10 mouse cellular contexts compared by ENCODE assay signal in genomic region chr3:31769193-31769592, GRCm38 (mm10).
DNase-seq lines count a peak whose midpoint lies in the region; ATAC-seq and TF ChIP-seq lines count a peak whose summit lies in the region.
"Had no signal": no experiment of that assay in that cellular context is flagged by ENCODE, and none has a peak within 500 bp of the region (broad histone marks: within the 10 kb centered on the region; RNA-seq: fewer than 3 reads in every experiment).

No protein-coding gene starts in this region.

- no peak overlapping the region for H3K4me3 ChIP-seq in forebrain, postnatal 0 days (ENCODE audit: low read depth, low read length)
- no peak overlapping the region for H3K4me3 ChIP-seq in forebrain, embryonic 11.5 days (ENCODE audit: low read depth, low read length)

- intact Hi-C loops in left cerebral cortex, postnatal 25 days (cut with DNase I) = no loop called here

- no peaks in the 10 kb centered on the region for H3K36me3 ChIP-seq in forebrain, postnatal 0 days (ENCODE audit: insufficient read depth)
- H3K36me3 ChIP-seq in forebrain, embryonic 11.5 days (ENCODE audit: control insufficient read depth, insufficient read depth, low read length) = no peaks in the 10 kb centered on the region

- 93% methylated on average over 1 of the region's 1 CpGs for WGBS in forebrain, postnatal 0 days
- 93% methylated on average over 1 of the region's 1 CpGs for WGBS in forebrain, embryonic 11.5 days

- H3K4me2 ChIP-seq in forebrain, postnatal 0 days (ENCODE audit: low read depth) = no peak overlapping the region
- no peak overlapping the region for H3K4me2 ChIP-seq in forebrain, embryonic 11.5 days (ENCODE audit: low read depth, low read length, severe bottlenecking)

- H3K27ac ChIP-seq in forebrain, postnatal 0 days (ENCODE audit: low read depth, low read length) = no peak overlapping the region
- H3K27ac ChIP-seq in forebrain, embryonic 11.5 days (ENCODE audit: low read depth, low read length) = no peak overlapping the region

- TF ChIP-seq CTCF in forebrain, postnatal 0 days (IDR thresholded peaks at IDR 0.05; ENCODE audit: low read depth) = peak; percentile 62

- no peaks in the 10 kb centered on the region for H3K9me3 ChIP-seq in forebrain, postnatal 0 days (ENCODE audit: low read length)
- H3K9me3 ChIP-seq in forebrain, embryonic 11.5 days (ENCODE audit: control insufficient read depth, low read length) = no peaks in the 10 kb centered on the region

- DNase-seq in forebrain, postnatal 0 days = peak; percentile 45
- no peak for DNase-seq in forebrain, embryonic 11.5 days (ENCODE audit: low spot score)
- DNase-seq in left cerebral cortex, postnatal 25 days (ENCODE audit: low spot score in 2 of 2) = peak; percentile 20 to 60
- DNase-seq in left cerebral cortex, adult 11 months (ENCODE audit: low spot score) = no peak
- DNase-seq in NIH3T3 (ENCODE audit: low read depth) = peak; percentile 68
- peak; percentile 37 for DNase-seq in mesoderm, embryonic 11.5 days (ENCODE audit: low read depth, low spot score)
- DNase-seq in ovary, postnatal 10 days (ENCODE audit: low spot score) = no peak
- no peak for DNase-seq in urinary bladder, postnatal 25 days (ENCODE audit: low spot score)
- DNase-seq: heart, adult 11 months; right cerebral cortex, postnatal 25 days had no signal

- H3K27me3 ChIP-seq in forebrain, postnatal 0 days (ENCODE audit: insufficient read depth, low read length) = no peaks in the 10 kb centered on the region
- H3K27me3 ChIP-seq in forebrain, embryonic 11.5 days (ENCODE audit: control insufficient read depth, insufficient read depth, low read length) = no peaks in the 10 kb centered on the region

- no peak overlapping the region for H3K9ac ChIP-seq in forebrain, postnatal 0 days
- H3K9ac ChIP-seq in forebrain, embryonic 11.5 days (ENCODE audit: low read length) = no peak overlapping the region

- no peaks in the 10 kb centered on the region for H3K4me1 ChIP-seq in forebrain, postnatal 0 days (ENCODE audit: insufficient read depth)
- H3K4me1 ChIP-seq in forebrain, embryonic 11.5 days (replicated peaks; ENCODE audit: control insufficient read depth, insufficient read depth, low read length) = no peaks in the 10 kb centered on the region

- ATAC-seq in forebrain, postnatal 0 days = peak; percentile 78; the same call in 1 of the 2 replicates
- no peak for ATAC-seq in forebrain, embryonic 11.5 days (replicated peaks; ENCODE audit: low FRiP score)

Comparison
In these comparisons a context has a peak if more than half of its experiments do, and no peak if none do; other contexts are left out.
1. DNase-seq: peak in forebrain, postnatal 0 days (single experiment), left cerebral cortex, postnatal 25 days (2 of 2), NIH3T3 (single experiment) and mesoderm, embryonic 11.5 days (single experiment); none in forebrain, embryonic 11.5 days (single experiment), left cerebral cortex, adult 11 months (single experiment), ovary, postnatal 10 days (single experiment) and urinary bladder, postnatal 25 days (single experiment).